Mouse (Mus musculus): Measurements from ENCODE around the gene Ghr.

DNA sequence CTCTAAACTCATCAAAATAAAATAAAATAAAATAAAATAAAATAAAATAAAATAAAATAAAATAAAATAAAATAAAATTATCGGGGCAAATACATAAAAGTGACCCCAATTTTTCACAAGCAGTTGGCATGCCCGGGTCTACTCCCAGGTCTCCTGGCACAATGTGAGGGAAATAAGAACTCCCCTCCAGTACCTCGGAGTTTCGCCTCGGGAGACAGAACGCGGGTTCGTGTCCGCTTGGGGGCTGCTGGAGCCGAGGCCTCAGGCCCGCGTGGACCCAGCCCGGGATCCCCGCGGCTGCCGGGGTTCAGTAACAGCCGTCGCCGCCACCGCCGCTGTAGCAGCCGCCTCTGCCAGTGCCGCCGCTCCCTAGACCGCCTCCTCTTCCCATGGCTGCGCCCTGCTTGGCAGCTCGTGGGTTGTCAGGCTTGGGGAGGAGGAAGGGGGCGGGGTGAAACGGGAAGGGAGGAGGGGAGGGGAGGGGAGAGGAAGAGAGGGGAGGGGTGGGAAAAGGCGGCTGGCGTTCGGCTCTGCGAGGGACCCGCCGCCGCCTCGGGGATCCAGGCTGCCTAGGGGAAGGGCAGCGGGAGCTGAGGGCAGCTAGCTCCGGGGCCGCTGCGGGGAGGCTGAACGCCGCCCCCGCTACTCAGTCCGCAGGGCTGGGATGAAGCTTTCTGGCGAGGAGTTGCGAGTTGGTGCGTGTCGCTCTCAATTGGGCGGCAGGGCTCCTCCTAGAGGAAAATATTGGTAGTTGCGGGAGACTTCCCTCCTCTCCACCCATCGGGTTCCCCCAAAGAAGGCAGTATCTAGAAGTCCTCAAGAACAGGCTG lies at the start of gene Ghr:
- peak; percentile 78 for TF ChIP-seq CTCF (IDR thresholded peaks at IDR 0.05; ENCODE audit: low read depth)
- TF ChIP-seq EP300 (IDR thresholded peaks at IDR 0.05; ENCODE audit: low read depth): no peak
